Mouse (Mus musculus) hindbrain, embryonic 13.5 days (tissue): ENCODE data around the gene Slc16a7. TPM values are rescaled to one million over a fixed set of nuclear protein-coding genes. Genes with fewer than 3 reads are reported as not detected.

Experiments
- ATAC-seq: fragments of 200-750 bp; cut with Nextera tagmentation; 2 replicates; pipeline ENCODE4 v1.8.0; 2017; ENCODE audit warnings: moderate TSS enrichment; ENCODE audit not compliant: low FRiP score
- H3K27ac ChIP-seq: fragments of 300-500 bp; sonication (generic); 2 replicates; pipeline ENCODE4 v1.5.1; 2015; ENCODE audit warnings: inconsistent platforms, mild to moderate bottlenecking, moderate library complexity
- H3K27me3 ChIP-seq: fragments of 300-500 bp; sonication (generic); 2 replicates; pipeline ENCODE4 v1.6.1; 2015; ENCODE audit warnings: mild to moderate bottlenecking, inconsistent platforms
- H3K36me3 ChIP-seq: fragments of 300-500 bp; sonication (generic); 2 replicates; pipeline ENCODE4 v1.6.1; 2015; ENCODE audit warnings: mild to moderate bottlenecking, inconsistent platforms
- H3K4me1 ChIP-seq: fragments of 300-500 bp; sonication (generic); replicated peaks from 2 replicates; pipeline ENCODE4 v1.6.1; 2015; ENCODE audit warnings: inconsistent platforms
- H3K4me2 ChIP-seq: fragments of 300-500 bp; sonication (generic); 2 replicates; pipeline ENCODE4 v1.6.1; 2015; ENCODE audit warnings: inconsistent platforms, mild to moderate bottlenecking, moderate library complexity
- H3K4me3 ChIP-seq: fragments of 300-500 bp; sonication (generic); 2 replicates; pipeline ENCODE4 v1.5.1; 2015; ENCODE audit warnings: mild to moderate bottlenecking, inconsistent platforms
- H3K9ac ChIP-seq: fragments of 300-500 bp; sonication (generic); 2 replicates; pipeline ENCODE4 v1.6.1; 2015; ENCODE audit warnings: mild to moderate bottlenecking, inconsistent platforms
- H3K9me3 ChIP-seq: fragments of 300-500 bp; sonication (generic); 2 replicates; pipeline ENCODE4 v1.6.1; 2016; ENCODE audit warnings: inconsistent platforms
- whole genome bisulfite sequencing: fragments of 180-500 bp; shearing (Covaris S2); methylation state at CpG from one replicate; pipeline ENCODE4 v1.1.7; 2015; 5-methylcytosine and 5-hydroxymethylcytosine counted together
- polyA plus RNA-seq: library from polyadenylated mRNA; unstranded; fragments of >200 nt; fragmentation: Nextera tagmentation; extraction: Ambion mirVana; gene quantifications from 2 replicates; pipeline ENCODE4 v1.2.1, GENCODE M21; 2015

Slc16a7 gene
- polyA plus RNA-seq, 1 experiment from 2014 or later, result 6.9 TPM

DNA sequence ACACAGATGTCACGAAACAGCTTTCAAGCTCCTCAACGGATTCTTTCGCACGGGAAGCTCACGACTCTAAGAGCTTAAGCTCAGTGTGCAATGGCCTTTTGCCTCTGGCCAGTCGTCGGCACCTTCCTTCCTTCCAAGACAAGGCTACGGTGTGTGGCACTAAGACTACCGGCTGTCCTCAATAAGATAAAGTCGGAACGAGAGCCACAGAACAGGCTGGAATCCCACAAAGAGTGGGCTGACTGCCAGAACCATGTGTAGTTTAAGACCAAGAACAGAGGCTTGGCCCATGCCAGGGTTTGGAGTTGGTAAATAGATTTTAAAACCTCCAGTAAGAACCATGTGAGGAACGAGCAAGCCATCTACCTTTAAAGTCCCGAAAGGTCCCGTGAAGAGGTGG is 123.8 kb downstream of the Slc16a7 start:
- Histone ChIP-seq H3K9me3 (no peaks in the 10 kb centered on the region), H3K27me3 (no peaks in the 10 kb centered on the region), H3K27ac (no peak overlapping the region), H3K36me3 (no peaks in the 10 kb centered on the region), H3K4me3 (no peak overlapping the region), H3K4me1 (peaks cover 4% of the 10 kb centered on the region), H3K4me2 (no peak overlapping the region), H3K9ac (no peak overlapping the region)
- no peak for ATAC-seq
- WGBS, result 84% methylated on average over 14 of the region's 14 CpGs

- Histone ChIP-seq H3K4me2 (no peak overlapping the region), H3K4me3 (no peak overlapping the region), H3K36me3 (no peaks in the 10 kb centered on the region), H3K27me3 (no peaks in the 10 kb centered on the region), H3K4me1 (peaks cover 4% of the 10 kb centered on the region), H3K9ac (no peak overlapping the region), H3K9me3 (no peaks in the 10 kb centered on the region), H3K27ac (no peak overlapping the region)
- 63% methylated on average over 4 of the region's 4 CpGs for WGBS
- 0 out of 2 replicates have a peak, but pooled peaks have one; percentile 65 for ATAC-seq
Measured at GRCm38 (mm10) chr10:125264938-125265337, 124.3 kb downstream of the Slc16a7 start.

GRCm38 (mm10) chr10:125255904-125256303 is 133.4 kb downstream of the Slc16a7 start:
- no peak overlapping the region for H3K9ac ChIP-seq
- no peaks in the 10 kb centered on the region for H3K9me3 ChIP-seq
- no peaks in the 10 kb centered on the region for H3K27me3 ChIP-seq
- H3K36me3 ChIP-seq, result no peaks in the 10 kb centered on the region
- H3K27ac ChIP-seq, result no peak overlapping the region
- H3K4me3 ChIP-seq, result no peak overlapping the region
- H3K4me1 ChIP-seq, result no peaks in the 10 kb centered on the region
- 91% methylated on average over 4 of the region's 4 CpGs for WGBS
- no peak for ATAC-seq
- no peak overlapping the region for H3K4me2 ChIP-seq

- no peak for ATAC-seq
- H3K4me1 ChIP-seq, result no peaks in the 10 kb centered on the region
- no peak overlapping the region for H3K27ac ChIP-seq
- H3K27me3 ChIP-seq, result no peaks in the 10 kb centered on the region
- WGBS, result 53% methylated on average over 2 of the region's 2 CpGs
- H3K36me3 ChIP-seq, result no peaks in the 10 kb centered on the region
- no peaks in the 10 kb centered on the region; the same call in 1 of the 2 replicates for H3K9me3 ChIP-seq
- no peak overlapping the region for H3K4me3 ChIP-seq
- no peak overlapping the region for H3K9ac ChIP-seq
- H3K4me2 ChIP-seq, result no peak overlapping the region
Measured at GRCm38 (mm10) chr10:125214536-125214935, 174.7 kb downstream of the Slc16a7 start.

- Histone ChIP-seq H3K4me2 (no peak overlapping the region), H3K9me3 (no peaks in the 10 kb centered on the region; the same call in 1 of the 2 replicates), H3K27me3 (no peaks in the 10 kb centered on the region), H3K4me3 (no peak overlapping the region), H3K4me1 (no peaks in the 10 kb centered on the region), H3K9ac (no peak overlapping the region), H3K36me3 (no peaks in the 10 kb centered on the region), H3K27ac (no peak overlapping the region)
- 95% methylated on average over 3 of the region's 3 CpGs for WGBS
- ATAC-seq, result no peak
Measured at GRCm38 (mm10) chr10:125213805-125214204, 175.5 kb downstream of the Slc16a7 start.

DNA sequence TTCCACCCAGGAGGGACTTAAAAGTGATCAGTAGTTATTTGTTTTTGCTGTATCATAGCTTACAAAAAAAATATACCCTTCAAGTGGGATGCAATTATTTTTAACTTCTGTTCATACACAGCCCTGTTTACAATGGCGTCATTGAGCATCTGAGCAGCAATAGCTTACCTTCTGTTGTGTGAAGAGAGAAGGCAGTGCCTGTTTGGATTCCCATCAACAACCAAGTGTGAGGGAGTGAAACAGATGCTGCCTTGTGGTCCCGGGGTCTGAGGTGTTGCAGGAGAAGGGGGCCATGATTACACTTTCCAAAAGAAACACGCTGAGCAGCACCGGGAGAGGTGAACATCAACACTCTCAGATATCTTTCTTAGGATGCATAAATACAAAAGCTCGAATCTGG is 201.7 kb downstream of the Slc16a7 start:
- no peak overlapping the region for H3K4me2 ChIP-seq

DNA sequence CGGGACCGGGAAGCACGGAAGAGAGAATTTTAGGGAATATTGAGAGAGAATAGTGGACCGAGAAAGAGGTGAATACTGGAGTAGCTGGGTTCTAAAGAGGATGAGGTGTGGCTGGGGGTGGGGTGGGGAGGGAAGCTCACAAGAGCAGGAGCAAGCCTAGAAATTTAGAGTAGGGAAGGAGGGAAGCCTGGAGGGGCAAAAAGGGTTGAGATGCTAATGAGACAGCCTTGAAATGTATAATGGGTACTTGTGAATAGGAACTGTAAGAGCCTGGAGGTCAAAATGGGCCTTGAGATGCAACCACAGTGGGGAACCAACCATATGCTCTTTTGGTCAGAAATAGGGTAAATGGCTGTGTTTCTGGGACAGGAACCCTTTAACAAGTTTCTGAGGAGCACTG is 203.9 kb downstream of the Slc16a7 start:
- H3K4me2 ChIP-seq, result no peak overlapping the region
- H3K9me3 ChIP-seq, result no peaks in the 10 kb centered on the region
- H3K4me1 ChIP-seq, result no peaks in the 10 kb centered on the region
- no peak overlapping the region for H3K4me3 ChIP-seq
- WGBS, result 86% methylated on average over 4 of the region's 4 CpGs
- H3K36me3 ChIP-seq, result no peaks in the 10 kb centered on the region
- no peaks in the 10 kb centered on the region for H3K27me3 ChIP-seq
- H3K27ac ChIP-seq, result no peak overlapping the region
- no peak overlapping the region for H3K9ac ChIP-seq
- ATAC-seq, result no peak

More for the DNA sequence above, 201.7 kb downstream of the Slc16a7 start:
- Histone ChIP-seq H3K9me3 (no peaks in the 10 kb centered on the region), H3K4me3 (no peak overlapping the region), H3K36me3 (no peaks in the 10 kb centered on the region), H3K27ac (no peak overlapping the region), H3K27me3 (no peaks in the 10 kb centered on the region), H3K9ac (no peak overlapping the region), H3K4me1 (no peaks in the 10 kb centered on the region)
- no peak for ATAC-seq
- WGBS, result 76% methylated on average over 5 of the region's 5 CpGs

DNA sequence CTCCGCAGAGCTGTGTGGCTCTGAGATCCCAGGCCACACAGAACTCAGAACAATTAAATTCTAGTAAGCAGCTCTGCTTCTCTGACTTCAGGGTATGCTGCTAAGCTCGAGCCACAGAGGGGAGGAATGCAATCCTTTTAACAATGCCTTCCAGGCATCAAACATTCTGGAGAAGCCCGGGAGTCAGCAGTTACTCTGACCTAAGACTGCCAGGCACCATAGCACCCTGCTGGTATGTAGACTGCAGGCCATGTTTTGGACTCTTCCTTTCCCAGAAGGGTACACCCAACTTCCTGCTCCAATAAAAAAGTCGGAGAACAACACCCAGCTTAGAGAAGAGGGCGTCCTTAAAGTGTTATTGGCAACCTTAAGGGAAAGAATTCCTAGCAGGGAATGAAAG is 205.1 kb downstream of the Slc16a7 start:
- Histone ChIP-seq H3K27me3 (no peaks in the 10 kb centered on the region), H3K36me3 (no peaks in the 10 kb centered on the region), H3K4me2 (no peak overlapping the region), H3K9ac (no peak overlapping the region), H3K4me1 (no peaks in the 10 kb centered on the region), H3K9me3 (no peaks in the 10 kb centered on the region), H3K4me3 (no peak overlapping the region), H3K27ac (no peak overlapping the region)
- 43% methylated on average over 5 of the region's 5 CpGs for WGBS
- no peak for ATAC-seq

DNA sequence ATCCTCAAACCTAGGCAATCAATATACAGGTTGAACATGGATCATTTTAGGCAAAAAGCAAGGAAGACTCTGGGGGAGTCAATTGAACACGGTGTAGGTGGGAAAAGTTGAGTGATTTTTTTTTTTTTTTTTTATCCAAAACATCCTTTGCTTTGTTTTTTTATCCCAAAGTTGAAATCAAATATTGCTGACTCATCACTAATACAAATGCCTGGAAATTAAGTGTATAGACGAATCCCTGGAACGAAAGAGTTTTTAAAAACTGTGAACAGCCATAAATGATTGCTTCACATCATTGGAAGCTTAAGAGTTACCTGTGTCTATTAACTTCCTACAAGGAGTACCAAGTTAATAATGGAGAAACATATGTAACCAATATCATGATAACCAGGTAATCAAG is 206.7 kb downstream of the Slc16a7 start:
- no peaks in the 10 kb centered on the region for H3K36me3 ChIP-seq
- no peak overlapping the region for H3K9ac ChIP-seq
- no peak overlapping the region for H3K4me2 ChIP-seq
- no peak overlapping the region for H3K27ac ChIP-seq
- no peaks in the 10 kb centered on the region for H3K27me3 ChIP-seq
- 96% methylated on average over 3 of the region's 3 CpGs for WGBS
- no peak for ATAC-seq
- no peaks in the 10 kb centered on the region for H3K9me3 ChIP-seq
- no peaks in the 10 kb centered on the region for H3K4me1 ChIP-seq
- H3K4me3 ChIP-seq, result no peak overlapping the region

DNA sequence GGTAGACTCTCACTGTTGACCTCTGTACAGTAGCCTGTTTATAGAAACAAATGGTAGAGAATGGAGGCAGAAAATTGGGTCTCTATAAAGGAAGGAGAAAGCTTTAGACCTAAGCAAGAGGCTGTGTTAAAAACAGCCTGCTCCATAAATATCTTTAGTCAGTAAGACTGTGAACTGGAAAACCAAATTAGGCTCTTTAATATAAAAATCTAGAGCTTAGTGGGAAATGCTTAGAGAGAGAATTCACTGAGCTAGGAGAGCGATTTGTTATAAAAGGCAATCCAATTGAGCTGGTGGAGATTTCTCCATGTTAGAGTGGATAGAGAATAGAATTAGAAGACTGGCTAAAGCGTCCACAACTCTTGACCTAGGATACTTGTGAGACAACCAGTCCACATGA is 211.5 kb downstream of the Slc16a7 start:
- H3K27me3 ChIP-seq, result no peaks in the 10 kb centered on the region
- H3K4me1 ChIP-seq, result no peaks in the 10 kb centered on the region
- H3K9ac ChIP-seq, result no peak overlapping the region
- H3K36me3 ChIP-seq, result no peaks in the 10 kb centered on the region
- no peak overlapping the region for H3K4me3 ChIP-seq
- 85% methylated on average over 2 of the region's 2 CpGs for WGBS
- no peak overlapping the region for H3K4me2 ChIP-seq
- no peak overlapping the region for H3K27ac ChIP-seq
- H3K9me3 ChIP-seq, result no peaks in the 10 kb centered on the region
- no peak for ATAC-seq

GRCm38 (mm10) chr10:125175013-125175650 is 214.1 kb downstream of the Slc16a7 start:
- no peaks in the 10 kb centered on the region for H3K27me3 ChIP-seq
- H3K36me3 ChIP-seq, result no peaks in the 10 kb centered on the region
- ATAC-seq, result no peak
- H3K27ac ChIP-seq, result no peak overlapping the region
- no peak overlapping the region for H3K4me2 ChIP-seq
- 36% methylated on average over 5 of the region's 5 CpGs for WGBS
- H3K9me3 ChIP-seq, result no peaks in the 10 kb centered on the region
- H3K9ac ChIP-seq, result no peak overlapping the region
- H3K4me1 ChIP-seq, result no peaks in the 10 kb centered on the region
- no peak overlapping the region for H3K4me3 ChIP-seq

DNA sequence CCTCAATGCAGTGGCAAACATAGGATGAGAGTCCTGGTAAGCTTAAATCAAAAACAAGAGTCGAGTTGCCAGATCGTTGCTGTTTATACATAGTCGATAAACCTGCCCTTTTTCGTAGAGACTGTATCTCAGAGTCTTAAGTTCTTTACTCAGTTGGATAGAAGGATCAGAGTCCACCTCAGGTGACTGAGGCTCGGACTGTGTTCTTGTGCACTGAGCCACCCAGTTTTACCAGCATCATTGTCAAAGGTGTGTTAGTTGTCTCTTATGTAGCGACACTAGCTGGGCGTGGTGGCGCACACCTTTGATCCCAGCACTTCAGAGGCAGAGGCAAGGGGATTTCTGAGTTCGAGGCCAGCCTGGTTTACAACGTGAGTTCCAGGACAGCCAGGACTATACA is 217.6 kb downstream of the Slc16a7 start:
- no peaks in the 10 kb centered on the region for H3K9me3 ChIP-seq
- H3K27ac ChIP-seq, result no peak overlapping the region
- H3K4me1 ChIP-seq, result no peaks in the 10 kb centered on the region
- H3K9ac ChIP-seq, result no peak overlapping the region
- no peak overlapping the region for H3K4me2 ChIP-seq
- H3K36me3 ChIP-seq, result no peaks in the 10 kb centered on the region
- no peak for ATAC-seq
- H3K27me3 ChIP-seq, result no peaks in the 10 kb centered on the region
- 93% methylated on average over 10 of the region's 10 CpGs for WGBS
- H3K4me3 ChIP-seq, result no peak overlapping the region

GRCm38 (mm10) chr10:125171154-125171553 is 218.1 kb downstream of the Slc16a7 start:
- WGBS, result 87% methylated on average over 6 of the region's 6 CpGs
- Histone ChIP-seq H3K27ac (no peak overlapping the region), H3K4me3 (no peak overlapping the region), H3K9ac (no peak overlapping the region), H3K36me3 (no peaks in the 10 kb centered on the region), H3K27me3 (no peaks in the 10 kb centered on the region), H3K9me3 (no peaks in the 10 kb centered on the region), H3K4me1 (no peaks in the 10 kb centered on the region), H3K4me2 (no peak overlapping the region)
- ATAC-seq, result no peak
